Mouse (Mus musculus): ENCODE results near the gene Ell2.

Gene Ell2

GRCm38 (mm10) chr13:75766238-75766637, 59.7 kb downstream of the Ell2 start:
- in situ Hi-C loops (cut with MseI, MboI), result no loop called here

DNA sequence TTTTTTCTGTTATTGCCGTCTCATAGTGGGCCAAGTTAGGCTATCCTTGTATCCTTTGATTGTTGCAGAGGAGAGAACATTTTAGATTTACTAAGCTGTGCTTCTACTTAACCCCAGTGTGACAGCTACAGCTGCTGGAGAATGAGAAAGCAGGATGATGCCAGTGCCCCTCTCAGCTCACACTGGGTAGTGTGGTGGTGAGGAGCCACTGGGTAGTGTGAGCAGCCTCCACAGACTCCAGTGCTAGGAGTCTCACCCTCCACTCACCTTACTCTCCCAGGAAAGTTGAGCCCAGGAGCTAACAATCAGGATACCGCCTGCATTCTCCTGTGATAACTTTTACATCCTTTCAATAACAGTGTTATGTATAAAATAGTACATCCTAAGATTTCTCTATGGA, 60.4 kb downstream of the Ell2 start:
- in situ Hi-C loops (cut with MseI, MboI), result no loop called here

- in situ Hi-C loops (cut with MseI, MboI), result no loop called here
Measured at GRCm38 (mm10) chr13:75770744-75771143, 64.2 kb downstream of the Ell2 start.

GRCm38 (mm10) chr13:75771404-75771803, 64.8 kb downstream of the Ell2 start:
- in situ Hi-C loops (cut with MseI, MboI), result no loop called here

DNA sequence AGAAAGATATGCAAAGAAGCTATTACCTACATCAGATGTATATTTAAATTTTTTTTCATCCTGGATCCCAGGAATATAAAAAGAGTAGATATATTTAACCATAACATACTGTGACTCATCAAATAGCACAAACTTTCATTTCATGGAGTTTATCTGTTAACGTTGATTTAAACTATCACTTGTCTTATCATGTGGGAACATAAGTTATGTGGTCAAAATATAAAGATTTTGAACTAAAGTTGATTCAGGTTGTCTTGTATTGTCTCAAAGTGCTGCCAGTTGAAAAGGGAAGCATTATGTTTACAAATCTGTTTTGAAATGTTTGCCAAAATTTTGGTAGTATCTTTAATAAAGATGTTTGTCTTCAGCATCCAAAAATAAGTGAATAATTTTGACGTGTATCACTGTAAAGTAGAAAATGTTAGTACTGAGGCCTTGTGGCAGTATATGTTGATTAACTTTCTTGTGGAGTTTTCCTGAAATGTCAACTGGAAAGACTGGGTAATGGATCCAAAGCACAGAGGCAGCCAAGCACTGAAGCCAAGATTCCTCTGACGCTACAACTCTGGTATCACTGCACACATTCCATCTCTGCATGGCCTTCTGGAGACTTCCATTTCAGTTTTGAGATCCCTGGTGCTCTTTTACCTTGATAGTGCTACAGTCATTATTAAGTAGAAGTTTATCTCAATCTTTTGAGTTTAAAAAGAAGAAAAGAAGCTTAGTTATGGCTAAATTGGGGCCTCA, 65.6 kb downstream of the Ell2 start:
- in situ Hi-C loops (cut with MseI, MboI), result no loop called here

DNA sequence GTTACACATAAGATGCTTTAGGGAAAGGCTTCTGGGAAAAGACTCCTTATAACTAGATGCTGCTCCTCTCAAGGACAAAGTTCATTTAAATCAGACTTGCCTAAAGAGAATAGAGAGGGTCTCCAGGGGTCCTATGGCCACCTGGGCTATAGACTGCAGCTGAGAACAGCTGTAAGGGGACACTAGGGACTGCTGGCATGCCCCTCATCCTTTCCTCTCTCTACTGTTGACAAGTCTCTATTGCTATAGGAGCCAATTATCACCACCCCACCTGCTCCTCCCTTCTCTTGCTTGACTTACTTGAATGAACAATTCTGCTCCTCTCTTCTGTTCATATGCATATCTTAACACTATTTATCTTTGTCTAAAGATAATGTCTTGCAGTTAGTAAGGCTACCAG, 69.4 kb downstream of the Ell2 start:
- in situ Hi-C loops (cut with MseI, MboI), result no loop called here

GRCm38 (mm10) chr13:75776692-75777091, 70.1 kb downstream of the Ell2 start:
- in situ Hi-C loops (cut with MseI, MboI), result no loop called here

- in situ Hi-C loops (cut with MseI, MboI), result no loop called here
Measured at GRCm38 (mm10) chr13:75778156-75778555, 71.6 kb downstream of the Ell2 start.

DNA sequence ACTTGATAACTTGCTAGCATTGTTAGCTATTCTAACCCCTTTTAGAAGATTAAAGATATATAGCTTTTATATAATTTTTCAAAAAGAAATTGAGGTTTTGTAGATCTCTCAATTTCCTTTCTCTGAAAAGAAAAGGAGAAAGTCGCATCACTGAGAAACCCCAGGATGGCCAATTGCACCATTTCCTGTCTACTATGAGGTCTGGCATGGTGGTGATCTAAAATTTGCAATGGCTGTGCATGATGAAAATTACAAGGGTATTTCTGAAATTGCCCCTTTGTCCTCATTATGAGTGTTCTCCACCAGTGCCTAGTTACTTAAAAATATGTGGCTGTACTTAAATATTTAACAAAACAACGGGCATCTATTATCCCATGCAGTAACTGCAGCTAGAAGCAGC, 72.6 kb downstream of the Ell2 start:
- in situ Hi-C loops (cut with MseI, MboI), result no loop called here

- in situ Hi-C loops (cut with MseI, MboI), result no loop called here
Measured at GRCm38 (mm10) chr13:75780096-75780495, 73.5 kb downstream of the Ell2 start.

DNA sequence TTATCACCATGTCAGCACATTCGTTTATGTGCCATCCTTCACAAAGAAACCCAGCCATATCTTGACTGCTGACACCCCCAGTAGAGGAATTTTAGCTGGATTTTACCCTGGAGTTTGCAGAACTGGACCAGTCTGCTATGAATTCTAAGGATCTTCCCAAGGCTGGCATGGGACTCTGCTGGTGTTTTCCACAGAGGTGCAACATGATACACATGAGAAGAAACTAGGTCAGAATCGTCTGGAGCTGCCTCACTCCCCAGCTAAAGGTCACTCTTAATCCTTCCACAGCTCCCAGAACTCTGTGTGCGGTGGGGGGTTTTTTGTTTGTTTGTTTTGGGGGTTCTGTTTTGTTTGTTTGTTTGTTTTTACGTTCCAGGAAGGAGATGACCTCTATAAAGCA, 79.2 kb downstream of the Ell2 start:
- in situ Hi-C loops (cut with MseI, MboI), result no loop called here

- in situ Hi-C loops (cut with MseI, MboI), result no loop called here
Measured at GRCm38 (mm10) chr13:75786264-75786663, 79.7 kb downstream of the Ell2 start.

GRCm38 (mm10) chr13:75787364-75787763, 80.8 kb downstream of the Ell2 start:
- in situ Hi-C loops (cut with MseI, MboI), result no loop called here

GRCm38 (mm10) chr13:75788178-75788577, 81.6 kb downstream of the Ell2 start:
- in situ Hi-C loops (cut with MseI, MboI), result no loop called here

DNA sequence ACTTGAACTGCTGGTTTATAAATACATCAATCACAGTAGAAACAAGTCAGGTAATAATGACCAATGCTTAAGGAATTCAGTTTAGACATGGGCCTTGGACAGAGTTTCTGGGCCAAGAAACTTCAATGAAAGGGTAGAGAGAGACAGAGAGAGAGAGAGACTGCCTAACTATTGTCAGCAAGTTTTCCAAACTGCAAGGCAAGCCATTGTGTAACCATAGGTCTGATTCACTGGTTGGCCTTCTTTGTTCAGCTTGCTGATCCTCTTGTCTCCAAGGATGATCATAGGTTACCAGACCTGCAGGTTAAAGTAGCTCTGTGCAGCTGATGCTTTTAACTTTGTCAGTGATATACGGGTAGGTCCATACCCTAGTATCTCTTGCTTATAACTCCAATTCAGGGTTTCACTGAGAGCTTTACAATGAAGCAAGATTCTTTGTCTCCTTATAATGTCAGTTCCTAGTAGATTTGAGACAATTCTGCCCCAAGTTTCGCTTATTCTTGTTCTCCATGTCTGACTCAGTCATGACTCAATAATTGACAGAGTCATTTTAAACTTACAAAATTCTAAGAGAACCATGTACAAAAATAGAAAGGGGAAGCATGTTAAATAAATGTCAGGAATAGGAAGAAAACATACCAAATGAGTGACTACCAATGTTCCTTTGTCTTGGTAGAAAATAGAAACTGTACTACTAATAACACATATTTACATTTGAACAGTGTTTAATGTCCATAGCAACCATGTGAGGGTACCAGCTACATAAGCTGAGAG, 82.7 kb downstream of the Ell2 start:
- in situ Hi-C loops (cut with MseI, MboI), result no loop called here

DNA sequence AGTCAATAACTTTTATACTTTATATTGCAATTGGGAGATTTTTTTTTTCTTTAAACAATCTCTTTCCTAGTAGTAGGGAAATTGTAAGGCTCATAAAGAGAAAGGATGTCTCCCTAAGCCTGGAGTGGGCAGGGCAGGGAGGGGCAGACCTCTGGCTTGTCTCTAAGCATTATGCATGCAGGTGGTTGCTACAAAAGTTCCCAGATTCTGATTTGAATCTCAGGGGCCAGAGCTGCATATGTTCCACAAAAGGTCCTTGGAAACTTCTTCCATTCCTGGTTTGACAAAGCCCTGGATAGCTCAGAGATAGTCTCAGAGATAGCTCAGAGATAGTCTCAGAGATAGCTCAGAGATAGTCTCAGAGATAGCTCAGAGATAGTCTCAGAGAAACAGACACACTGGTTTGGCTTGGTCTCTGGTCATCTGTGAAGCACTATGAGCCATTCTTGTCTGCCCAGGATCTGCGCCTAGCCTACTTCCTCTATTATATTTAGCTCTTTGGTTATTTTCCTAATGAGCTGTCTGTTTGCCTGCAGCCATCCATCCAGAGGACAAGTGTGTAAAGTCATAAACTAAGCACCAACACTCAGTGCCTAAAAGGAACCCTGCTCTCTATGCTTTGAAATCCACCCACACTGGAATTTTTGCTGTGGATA, 84.1 kb downstream of the Ell2 start:
- in situ Hi-C loops (cut with MseI, MboI), result loop anchor here in 1 of 2 experiments (10.0 kb wide), 1 partner anchor 566 kb away; no protein-coding TSS in a partner anchor

DNA sequence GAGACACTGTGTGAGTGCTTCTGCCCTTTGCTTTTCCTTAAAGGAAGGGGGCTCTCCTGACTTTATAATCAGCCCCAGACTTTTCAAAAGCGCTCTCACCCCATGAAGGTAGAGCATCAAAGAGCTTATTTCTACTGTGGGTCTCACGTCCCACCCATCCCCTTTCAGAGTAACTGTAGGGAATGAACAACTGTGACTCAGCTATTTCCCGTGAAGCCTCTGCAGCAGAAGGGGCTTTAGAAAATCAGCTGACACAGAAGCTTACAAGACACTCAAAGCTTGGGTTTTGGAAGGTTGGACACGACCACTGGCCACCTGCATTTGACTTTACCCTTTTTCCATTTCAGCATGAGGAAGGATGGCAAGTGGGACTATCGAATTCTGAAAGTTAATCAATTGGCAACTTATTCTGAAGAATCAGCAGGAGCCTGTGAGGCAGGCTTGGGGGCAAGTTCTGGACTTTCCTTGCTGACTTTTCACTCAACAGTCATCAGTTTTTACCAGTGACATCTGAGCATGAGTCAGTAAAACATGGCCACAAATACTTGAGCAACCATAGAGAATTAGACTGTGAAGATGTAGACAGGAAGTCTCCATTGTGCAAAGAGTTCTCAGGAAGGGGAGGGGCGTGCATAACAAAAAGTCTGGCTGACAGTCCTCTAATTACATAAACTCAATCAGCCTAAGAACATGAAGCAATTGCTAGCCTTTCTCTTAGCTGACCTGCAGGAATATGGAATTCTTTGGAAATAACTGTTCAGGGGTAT, 87.5 kb downstream of the Ell2 start:
- in situ Hi-C loops (cut with MseI, MboI), result loop anchor here in 1 of 2 experiments (10.0 kb wide), 1 partner anchor 569 kb away; no protein-coding TSS in a partner anchor

DNA sequence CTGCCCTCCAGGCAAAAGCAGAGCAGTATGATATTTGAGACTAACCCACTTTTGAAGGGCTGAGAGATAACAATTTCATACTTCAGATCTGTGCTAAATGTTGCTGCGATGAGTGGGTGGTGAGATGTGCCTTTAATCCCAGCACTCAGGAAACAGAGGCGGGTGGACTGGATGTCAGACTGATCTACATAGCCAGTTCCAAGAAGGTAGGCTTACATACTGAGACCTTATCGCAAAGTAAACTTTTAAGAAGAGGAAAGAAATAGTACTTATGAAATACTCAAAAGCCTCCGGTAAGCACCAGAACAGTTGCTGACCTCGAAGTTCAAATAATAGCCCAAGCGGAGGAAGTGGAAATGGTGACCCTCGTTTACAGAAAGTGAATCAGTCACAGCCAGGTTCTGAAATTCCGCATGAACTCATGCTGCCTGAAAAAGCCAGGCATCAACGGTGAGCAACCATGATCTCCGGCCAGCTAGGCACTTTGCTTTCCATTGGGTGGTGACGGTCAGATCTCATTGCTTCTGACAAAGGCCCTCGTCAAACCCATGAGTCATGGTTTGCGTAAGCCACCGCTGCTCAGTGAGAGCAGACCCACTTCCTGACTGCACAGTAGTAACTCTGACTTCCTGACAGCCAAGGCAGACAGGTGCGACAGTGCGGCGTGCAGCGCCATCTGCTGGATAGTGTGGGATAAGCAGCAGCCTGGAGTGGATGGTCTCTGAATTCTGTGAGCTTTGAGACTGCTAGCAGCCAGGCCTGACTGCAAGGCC, 91.0 kb downstream of the Ell2 start:
- in situ Hi-C loops (cut with MseI, MboI), result loop anchor here (5.0 to 10.0 kb wide), 2 partner anchors 570 to 573 kb away; no protein-coding TSS in a partner anchor

DNA sequence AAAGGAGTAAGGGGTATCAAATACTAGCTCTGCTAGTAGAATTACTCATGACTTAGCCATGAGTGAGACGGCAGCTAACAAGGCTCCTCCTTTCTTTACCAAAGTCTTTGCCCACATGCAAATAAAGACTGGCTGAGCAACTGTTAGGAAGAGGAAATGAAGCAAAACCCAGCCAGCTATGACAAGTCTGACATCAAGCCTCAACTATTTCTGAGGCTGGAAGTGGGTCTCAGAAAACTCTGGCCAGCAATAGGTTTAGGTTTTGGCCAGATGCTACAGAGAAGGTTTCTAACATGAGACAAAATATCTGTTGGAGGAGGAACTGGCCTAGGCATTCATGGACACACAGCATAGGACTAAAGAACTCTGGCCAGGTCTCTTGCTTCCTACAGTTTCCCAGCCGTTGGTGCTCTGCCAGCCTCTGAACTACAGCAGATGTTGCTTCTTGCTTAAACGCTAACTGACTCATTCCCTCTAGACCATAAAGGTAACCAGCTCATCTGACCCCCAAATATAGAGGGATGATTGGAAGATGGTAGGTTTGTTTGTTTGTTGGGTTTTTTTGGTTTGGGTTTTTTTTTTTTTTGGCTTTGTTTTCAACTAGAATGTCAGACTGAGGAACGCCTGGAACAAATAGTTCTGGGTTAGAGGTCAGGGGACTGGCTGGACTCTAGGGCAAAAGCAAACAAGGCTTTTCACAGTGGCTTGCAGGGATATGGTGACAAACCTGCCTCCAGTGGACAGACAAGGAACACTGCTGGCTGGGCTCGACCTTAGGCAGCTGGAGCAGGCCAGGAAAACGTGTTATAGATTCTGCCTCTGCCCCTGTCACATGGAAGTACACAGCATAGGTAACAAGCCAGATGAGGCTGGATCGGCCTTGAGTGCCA, 92.1 kb downstream of the Ell2 start:
- in situ Hi-C loops (cut with MseI, MboI), result loop anchor here (5.0 to 10.0 kb wide), 2 partner anchors 571 to 574 kb away; no protein-coding TSS in a partner anchor

DNA sequence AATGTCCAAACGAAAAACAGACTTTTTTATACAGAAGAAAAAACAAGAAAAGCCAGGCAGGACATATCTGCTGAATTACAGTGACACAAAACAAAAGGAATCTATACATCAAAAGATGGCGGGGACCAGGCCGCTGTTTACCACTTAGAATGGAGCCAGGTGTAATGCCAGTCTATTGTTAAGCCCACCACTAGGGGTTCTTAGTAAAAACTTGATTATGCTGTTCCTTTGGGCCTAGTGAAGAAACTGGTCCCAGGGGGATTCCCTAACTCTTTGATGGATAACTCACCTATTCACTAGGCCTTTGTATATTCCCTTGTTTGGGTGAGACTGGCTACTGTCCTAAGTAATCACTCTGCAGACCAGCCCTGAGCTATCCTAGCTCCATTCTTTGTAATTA, 92.9 kb downstream of the Ell2 start:
- in situ Hi-C loops (cut with MseI, MboI), result loop anchor here (5.0 to 10.0 kb wide), 2 partner anchors 572 to 575 kb away; no protein-coding TSS in a partner anchor
